Mouse (Mus musculus): ENCODE results near the gene B3galt2.

The B3galt2 gene

GRCm38 (mm10) chr1:143702741-143703262, 62.3 kb downstream of the B3galt2 start, which contains the start of gene Cdc73:
Cdc73 (minus strand) TSS chr1:143702893.
- in situ Hi-C loops (cut with MboI, MseI) = loop anchor here (5.0 to 10.0 kb wide), 2 partner anchors 34 to 302 kb away; partner anchors contain the start of gene Rgs2 (in 1 of the 2)
